Mouse (Mus musculus): ENCODE results near the gene Trafd1. TPM values are rescaled to one million over a fixed set of nuclear protein-coding genes. Genes with fewer than 3 reads are reported as not detected.

Trafd1 gene
- polyA plus RNA-seq, 1 experiment from 2014 or later = 116 TPM

Other genes with a start within 250 kb of the Trafd1 start
- gene Ptpn11, start 194.2 kb downstream of the Trafd1 start, polyA plus RNA-seq (2016; fragmentation: Nextera tagmentation; extraction: Ambion mirVana) = 21.4 and 22.7 TPM in 2 replicates
- gene Rpl6, start 181.2 kb downstream of the Trafd1 start, polyA plus RNA-seq (2016; fragmentation: Nextera tagmentation; extraction: Ambion mirVana) = 472 and 473 TPM in 2 replicates
- 16.4 and 16.9 TPM in 2 replicates for gene Hectd4, start 165.4 kb downstream of the Trafd1 start, polyA plus RNA-seq (2016; fragmentation: Nextera tagmentation; extraction: Ambion mirVana)
- 42.7 and 43.3 TPM in 2 replicates for gene Naa25, start 12.3 kb upstream of the Trafd1 start, polyA plus RNA-seq (2016; fragmentation: Nextera tagmentation; extraction: Ambion mirVana)
- gene Tmem116, start 66.3 kb upstream of the Trafd1 start, polyA plus RNA-seq (2016; fragmentation: Nextera tagmentation; extraction: Ambion mirVana) = 1.4 and 1.8 TPM in 2 replicates
- 139 and 145 TPM in 2 replicates for gene Erp29, start 66.9 kb upstream of the Trafd1 start, polyA plus RNA-seq (2016; fragmentation: Nextera tagmentation; extraction: Ambion mirVana)
- not detected in 2 replicates for gene Adam1b, start 117.8 kb upstream of the Trafd1 start, polyA plus RNA-seq (2016; fragmentation: Nextera tagmentation; extraction: Ambion mirVana)
- gene Adam1a, start 159.8 kb upstream of the Trafd1 start, polyA plus RNA-seq (2016; fragmentation: Nextera tagmentation; extraction: Ambion mirVana) = 3.2 and 3.8 TPM in 2 replicates
- gene Gm42878, start 159.8 kb upstream of the Trafd1 start, polyA plus RNA-seq (2016; fragmentation: Nextera tagmentation; extraction: Ambion mirVana) = not detected in 2 replicates
- gene Mapkapk5, start 160.3 kb upstream of the Trafd1 start, polyA plus RNA-seq (2016; fragmentation: Nextera tagmentation; extraction: Ambion mirVana) = 62.8 and 63.0 TPM in 2 replicates
- gene Aldh2, start 208.2 kb upstream of the Trafd1 start, polyA plus RNA-seq (2016; fragmentation: Nextera tagmentation; extraction: Ambion mirVana) = 133 and 138 TPM in 2 replicates
- 2.2 and 2.5 TPM in 2 replicates for gene Acad12, start 233.3 kb upstream of the Trafd1 start, polyA plus RNA-seq (2016; fragmentation: Nextera tagmentation; extraction: Ambion mirVana)

All from hindbrain, embryonic 12.5 days (tissue).